Mouse (Mus musculus): ENCODE measurements around the gene Rdh5. TPM values are rescaled to one million over a fixed set of nuclear protein-coding genes. Genes with fewer than 3 reads are reported as not detected.

Gene Rdh5
- 1 to 10 TPM; 5.8 to 6.6 TPM for total RNA-seq (2021)

DNA sequence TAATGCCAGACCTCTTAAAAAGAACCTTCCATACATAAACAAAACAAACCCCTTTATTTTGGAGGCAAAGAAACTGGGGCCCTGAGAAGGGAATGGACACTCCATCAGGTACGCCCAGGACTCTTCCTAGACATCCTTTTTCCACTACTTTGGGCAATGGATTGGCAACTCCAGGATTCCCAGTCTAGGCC lies at the start of gene Rdh5:
Gene Rdh5, minus strand, starts transcription at position 67 of the 191 bp plus-strand sequence.
- DNase-seq (ENCODE audit: extremely low spot score in 1 of 2, low spot score in 1 of 2), result no peak

- no peak for DNase-seq (ENCODE audit: extremely low spot score in 1 of 2, low spot score in 1 of 2)
These were observed 48.1 kb upstream of the Rdh5 start for GRCm38 (mm10) chr10:128970740-128971250.

- no peak for DNase-seq (ENCODE audit: extremely low spot score in 1 of 2, low spot score in 1 of 2)
These were observed 45.7 kb upstream of the Rdh5 start for GRCm38 (mm10) chr10:128968341-128968749.

GRCm38 (mm10) chr10:128965871-128966270 lies 43.2 kb upstream of the Rdh5 start:
- no peak for DNase-seq (ENCODE audit: extremely low spot score in 1 of 2, low spot score in 1 of 2)

DNA sequence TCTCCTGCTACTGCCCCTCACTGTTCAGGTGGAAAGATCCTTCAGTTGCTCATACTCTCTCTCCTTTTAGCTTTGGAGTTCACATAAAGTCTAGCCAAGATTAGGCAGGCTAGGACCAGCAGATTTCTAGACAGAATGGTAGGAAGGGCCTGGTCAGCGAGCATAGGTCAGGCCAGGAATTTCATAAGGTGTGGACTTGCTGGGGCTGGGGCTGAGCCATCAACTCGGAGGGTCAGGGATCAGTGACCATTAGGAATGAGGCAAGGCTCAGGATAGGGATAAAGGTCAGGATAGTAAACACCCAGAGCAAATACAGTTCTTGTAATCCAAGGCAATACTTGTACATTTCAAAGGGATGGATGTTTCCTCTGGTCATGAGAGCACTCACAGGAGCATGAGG lies 42.3 kb upstream of the Rdh5 start:
- no peak for DNase-seq (ENCODE audit: extremely low spot score in 1 of 2, low spot score in 1 of 2)

DNA sequence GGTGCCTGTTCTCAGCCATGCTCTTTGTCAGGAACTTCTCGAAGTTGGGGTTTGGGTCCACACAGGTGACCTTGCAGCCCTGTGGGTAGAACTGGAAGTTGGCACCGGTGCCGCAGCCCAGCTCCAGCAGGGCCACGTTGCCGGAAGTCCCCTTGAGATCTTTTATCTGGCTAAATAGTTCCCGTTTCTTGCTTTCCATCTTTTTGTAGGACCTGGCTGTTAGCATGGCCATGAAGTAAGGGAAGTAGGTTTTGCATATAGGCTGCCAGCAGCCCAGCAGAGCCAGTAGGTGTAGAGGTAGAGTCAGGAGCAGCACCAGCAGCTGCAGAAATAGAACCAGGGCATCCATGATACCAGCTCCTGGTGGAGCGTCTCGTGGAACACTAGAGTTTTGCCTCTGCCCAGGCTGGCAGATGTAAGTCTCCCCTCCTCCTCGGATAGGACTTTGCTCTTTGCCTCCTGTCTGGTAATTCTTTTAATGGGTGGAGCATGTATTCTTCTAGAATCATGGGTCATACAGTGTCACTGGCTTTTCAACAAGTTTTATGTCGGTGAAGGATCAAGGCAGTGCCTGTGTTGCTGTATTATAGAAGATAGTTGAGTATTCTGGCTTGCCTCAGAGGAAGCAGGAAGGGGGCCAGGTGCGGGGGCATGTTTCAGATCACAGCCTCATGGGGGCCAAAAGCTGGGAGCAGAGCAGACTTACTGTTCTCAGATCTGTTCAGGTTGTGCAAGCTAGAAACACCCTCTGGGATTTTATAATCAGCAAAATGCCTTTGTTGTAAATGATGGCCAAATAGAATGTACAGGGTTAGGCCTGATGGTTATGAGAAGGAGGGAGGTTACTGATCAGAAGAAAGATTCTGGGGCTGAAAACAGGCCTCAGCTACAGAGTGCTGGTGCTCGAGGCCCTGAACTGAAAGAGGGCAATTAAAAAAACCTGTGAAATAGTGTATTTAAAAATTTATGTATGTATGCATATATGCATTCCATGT lies 38.2 kb upstream of the Rdh5 start, which contains the start of gene Mettl7b:
Gene Mettl7b, minus strand, starts transcription at position 399 of the 995 bp plus-strand sequence.
- DNase-seq (ENCODE audit: extremely low spot score in 1 of 2, low spot score in 1 of 2), result no peak

DNA sequence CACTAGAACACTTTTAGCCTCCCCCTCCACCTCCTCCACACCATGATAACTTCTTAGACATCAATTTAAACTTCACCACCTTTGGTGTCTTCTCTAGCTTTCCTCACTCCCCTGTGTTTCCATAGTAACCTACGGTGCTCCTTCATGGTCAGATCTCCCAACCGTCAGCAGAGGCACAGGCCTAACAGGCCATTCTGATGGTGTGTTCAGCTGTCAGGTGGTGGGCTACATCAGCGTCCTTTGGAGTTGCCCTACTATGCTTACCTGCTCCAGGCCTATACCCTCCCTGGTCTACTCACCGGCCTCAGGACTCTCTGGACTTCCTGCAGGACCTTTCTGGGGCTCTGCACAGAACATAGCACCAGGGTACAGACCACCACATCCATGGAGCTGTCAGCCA lies 37.5 kb upstream of the Rdh5 start:
- DNase-seq (ENCODE audit: extremely low spot score in 1 of 2, low spot score in 1 of 2), result no peak

DNA sequence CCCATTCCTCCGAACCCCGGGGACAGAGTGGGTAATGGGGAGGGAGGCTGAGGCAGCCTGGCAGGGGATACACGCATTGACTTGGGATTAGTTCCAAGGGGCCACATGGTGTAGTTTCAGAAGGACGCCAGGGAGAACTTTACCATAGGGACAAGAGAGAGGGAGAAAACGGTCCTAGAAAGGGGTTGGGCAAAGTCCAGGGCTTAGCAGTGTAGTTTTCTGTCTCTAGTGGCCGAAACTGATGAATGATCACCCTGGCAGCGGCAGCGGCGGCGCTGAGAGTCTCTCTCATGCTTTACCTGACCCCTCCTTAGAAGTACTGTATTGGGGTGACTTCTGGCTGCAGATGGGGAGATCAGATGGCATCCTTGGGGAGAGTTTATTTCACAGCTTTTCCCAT lies 35.7 kb upstream of the Rdh5 start:
- no peak for DNase-seq (ENCODE audit: extremely low spot score in 1 of 2, low spot score in 1 of 2)

GRCm38 (mm10) chr10:128950208-128950887 lies 27.7 kb upstream of the Rdh5 start:
- DNase-seq (ENCODE audit: extremely low spot score in 1 of 2, low spot score in 1 of 2), result no peak

DNA sequence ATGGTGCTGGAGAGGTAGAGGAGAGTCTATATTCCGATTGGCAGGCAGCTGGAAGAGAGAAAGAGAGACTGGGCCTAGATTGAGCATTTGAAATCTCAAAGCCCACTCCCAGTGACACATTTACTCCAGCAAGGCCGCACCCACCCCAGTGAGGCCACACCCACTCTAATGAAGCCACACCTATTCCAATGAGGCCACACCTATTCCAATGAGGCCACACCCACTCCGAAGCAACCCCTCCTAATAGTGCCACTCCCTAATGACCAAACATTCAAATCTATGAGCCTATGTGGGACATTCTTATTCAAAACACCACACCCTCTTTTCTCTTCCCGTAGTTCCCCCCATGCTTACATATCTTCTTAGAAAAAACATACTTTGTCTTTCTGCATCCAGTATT lies 24.8 kb upstream of the Rdh5 start:
- DNase-seq (ENCODE audit: extremely low spot score in 1 of 2, low spot score in 1 of 2), result no peak

- peak in 1 of 2 experiments; percentile 45 for DNase-seq (ENCODE audit: extremely low spot score in 1 of 2, low spot score in 1 of 2)
These were observed 23.0 kb upstream of the Rdh5 start for GRCm38 (mm10) chr10:128945675-128946074.

DNA sequence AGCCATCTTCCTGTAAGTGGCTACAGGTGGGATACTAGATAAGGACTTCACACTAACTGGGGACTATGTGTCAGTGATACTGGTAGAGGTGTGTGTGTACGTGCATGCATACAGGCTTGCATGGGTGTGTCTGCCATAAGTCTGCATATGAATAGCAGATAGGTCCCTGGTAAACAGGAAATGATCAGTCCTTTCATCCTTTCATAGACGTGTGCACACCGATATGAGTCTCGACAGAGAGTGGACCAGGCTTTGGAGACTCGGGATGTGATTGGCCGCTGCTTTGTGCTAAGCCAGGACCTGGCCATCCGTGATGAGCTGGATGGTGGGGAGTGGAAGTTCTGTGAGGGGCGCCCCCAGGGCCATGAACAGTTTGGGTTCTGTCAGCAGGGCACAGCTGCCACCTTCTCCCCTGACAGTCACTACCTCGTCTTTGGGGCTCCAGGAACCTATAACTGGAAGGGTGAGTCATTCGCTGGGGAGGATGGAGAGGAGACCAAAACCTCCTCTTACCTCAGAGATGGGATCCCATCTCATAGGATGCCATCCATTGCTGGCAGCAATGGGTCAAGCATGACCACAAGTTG lies 17.9 kb upstream of the Rdh5 start:
- no peak for DNase-seq (ENCODE audit: extremely low spot score in 1 of 2, low spot score in 1 of 2)

DNA sequence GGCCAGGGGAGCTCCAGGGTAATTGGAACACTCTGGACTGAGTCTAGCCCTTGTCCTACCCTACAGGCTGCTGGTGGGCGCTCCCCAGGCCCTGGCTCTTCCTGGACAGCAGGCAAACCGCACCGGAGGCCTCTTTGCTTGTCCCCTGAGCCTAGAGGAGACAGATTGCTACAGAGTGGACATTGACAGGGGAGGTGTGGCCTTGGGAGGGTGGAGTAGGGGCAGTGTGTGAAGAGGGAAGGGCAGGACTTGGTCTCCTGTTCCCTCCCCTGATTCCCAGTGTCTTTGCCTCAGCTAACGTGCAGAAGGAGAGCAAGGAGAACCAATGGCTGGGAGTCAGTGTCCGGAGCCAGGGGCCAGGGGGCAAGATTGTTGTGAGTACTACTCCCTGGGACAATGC lies 16.3 kb upstream of the Rdh5 start:
- DNase-seq (ENCODE audit: extremely low spot score in 1 of 2, low spot score in 1 of 2), result no peak

GRCm38 (mm10) chr10:128938457-128938856 lies 15.8 kb upstream of the Rdh5 start:
- DNase-seq (ENCODE audit: extremely low spot score in 1 of 2, low spot score in 1 of 2), result no peak

GRCm38 (mm10) chr10:128937756-128938390 lies 15.2 kb upstream of the Rdh5 start:
- DNase-seq (ENCODE audit: extremely low spot score in 1 of 2, low spot score in 1 of 2), result no peak

GRCm38 (mm10) chr10:128935826-128936440 lies 13.2 kb upstream of the Rdh5 start:
- DNase-seq (ENCODE audit: extremely low spot score in 1 of 2, low spot score in 1 of 2), result no peak

GRCm38 (mm10) chr10:128934997-128935787 lies 12.5 kb upstream of the Rdh5 start:
- DNase-seq (ENCODE audit: extremely low spot score in 1 of 2, low spot score in 1 of 2), result no peak

GRCm38 (mm10) chr10:128933976-128934721 lies 11.5 kb upstream of the Rdh5 start:
- DNase-seq (ENCODE audit: extremely low spot score in 1 of 2, low spot score in 1 of 2), result no peak

- no peak for DNase-seq (ENCODE audit: extremely low spot score in 1 of 2, low spot score in 1 of 2)
These were observed 10.9 kb upstream of the Rdh5 start, which contains the start of gene Itga7 for GRCm38 (mm10) chr10:128933574-128933973. Itga7 (plus strand) TSS chr10:128933818.
